Mouse (Mus musculus) pancreas, adult 10 weeks (tissue): ENCODE results near the gene Rnase1. TPM values are rescaled to one million over a fixed set of nuclear protein-coding genes. Genes with fewer than 3 reads are reported as not detected.

ENCODE experiments used
- polyA plus RNA-seq: library from polyadenylated mRNA; stranded (reverse); fragments of 350-450 nt; fragmentation: Illumina TruSeq; extraction: RNeasy Lipid Tissue Mini Kit (QIAGEN cat#74804); gene quantifications from one replicate; pipeline ENCODE4 v1.2.3, GENCODE M21; 2015; ENCODE audit warnings: low read depth, low replicate concordance; ENCODE audit not compliant: insufficient read depth

Rnase1 gene
- 15,145 TPM for polyA plus RNA-seq

GRCm38 (mm10) chr14:51146685-51147084 is at the start of gene Rnase1:
Rnase1 (minus strand) TSS chr14:51146785.

GRCm38 (mm10) chr14:51161976-51162375 is 15.4 kb upstream of the Rnase1 start, which contains the start of gene Rnase2b:
Rnase2b (plus strand) TSS chr14:51162260.

GRCm38 (mm10) chr14:51113916-51114560 is 32.5 kb downstream of the Rnase1 start, which contains the start of gene Eddm3b:
Eddm3b (plus strand) TSS chr14:51114426.

Other genes with a start within 250 kb of the Rnase1 start
- 0.18 TPM for gene Klhl33, start 249.3 kb downstream of the Rnase1 start, polyA plus RNA-seq
- gene Osgep, start 221.9 kb downstream of the Rnase1 start, polyA plus RNA-seq, result 13.7 TPM
- gene Apex1, start 221.8 kb downstream of the Rnase1 start, polyA plus RNA-seq, result 6.9 TPM
- 14.0 TPM for gene Pip4p1, start 215.9 kb downstream of the Rnase1 start, polyA plus RNA-seq
- gene Pnp, start 215.7 kb downstream of the Rnase1 start, polyA plus RNA-seq, result 13.4 TPM
- gene Gm49342, start 202.3 kb downstream of the Rnase1 start, polyA plus RNA-seq, result 5.8 TPM
- gene Pnp2, start 190.8 kb downstream of the Rnase1 start, polyA plus RNA-seq, result 1.1 TPM
- not detected for gene Rnase10, start 139.0 kb downstream of the Rnase1 start, polyA plus RNA-seq
- not detected for gene Rnase9, start 104.9 kb downstream of the Rnase1 start, polyA plus RNA-seq
- not detected for gene Rnase11, start 96.6 kb downstream of the Rnase1 start, polyA plus RNA-seq
- not detected for gene Rnase12, start 89.1 kb downstream of the Rnase1 start, polyA plus RNA-seq
- gene Olfr750, start 72.3 kb downstream of the Rnase1 start, polyA plus RNA-seq, result not detected
- 124 TPM for gene Rnase4, start 55.7 kb downstream of the Rnase1 start, polyA plus RNA-seq
- 58.7 TPM for gene Ang, start 55.6 kb downstream of the Rnase1 start, polyA plus RNA-seq
- not detected for gene Eddm3b, start 32.4 kb downstream of the Rnase1 start, polyA plus RNA-seq
- not detected for gene Rnase6, start 22.9 kb downstream of the Rnase1 start, polyA plus RNA-seq
- not detected for gene Rnase2b, start 15.5 kb upstream of the Rnase1 start, polyA plus RNA-seq
- gene Ang2, start 52.4 kb upstream of the Rnase1 start, polyA plus RNA-seq, result not detected
- gene Ear14, start 56.6 kb upstream of the Rnase1 start, polyA plus RNA-seq, result not detected
- gene Rnase2a, start 109.3 kb upstream of the Rnase1 start, polyA plus RNA-seq, result not detected
- gene Gm7247, start 215.0 kb upstream of the Rnase1 start, polyA plus RNA-seq, result not detected